Mouse (Mus musculus): ENCODE measurements around the gene Irgc1.

DNA sequence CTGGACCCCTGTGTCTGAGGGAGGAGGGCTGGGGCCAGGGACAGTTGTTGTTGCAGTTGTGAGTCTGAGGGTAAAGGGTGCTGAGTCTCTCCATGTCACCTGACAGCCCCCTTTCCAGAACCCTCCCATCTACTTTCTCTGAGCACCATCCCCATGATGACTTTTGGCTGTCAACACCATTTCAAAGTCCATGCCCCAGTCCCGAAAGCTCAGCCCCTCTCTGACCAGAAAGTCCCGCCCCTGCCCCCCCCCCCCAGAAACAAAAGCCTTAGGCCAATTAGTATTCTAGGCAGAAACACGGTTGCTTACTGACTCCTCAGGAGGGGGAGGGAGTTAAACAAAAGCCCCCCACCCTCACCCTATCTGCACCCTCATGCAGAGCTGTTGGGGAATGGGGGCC, 35.3 kb upstream of the Irgc1 start:
- TF ChIP-seq GATA1 (IDR thresholded peaks at IDR 0.05; ENCODE audit: low read length) (no peak), TAL1 (IDR thresholded peaks at IDR 0.05; ENCODE audit: low read length) (no peak)

Data from erythroblast, embryonic 14.5 days (primary cell).